Mouse (Mus musculus) olfactory bulb, adult 2 months (tissue): ENCODE results near the gene Calb2.

Experiments
- CTCF ChIP-seq: fragments of 200-500 bp; IDR thresholded peaks from 2 replicates; pipeline ENCODE4 v1.5.1; 2012; ENCODE audit warnings: low read depth, mild to moderate bottlenecking, low read length, moderate library complexity; ENCODE audit not compliant: insufficient read depth
- POLR2A ChIP-seq: fragments of 200-500 bp; IDR thresholded peaks from 2 replicates; pipeline ENCODE4 v1.6.1; 2012; ENCODE audit warnings: mild to moderate bottlenecking, low read depth, low read length, moderate library complexity; ENCODE audit not compliant: insufficient read depth

GRCm38 (mm10) chr8:110091869-110092268 is 76.1 kb downstream of the Calb2 start:
- TF ChIP-seq CTCF = no peak
- TF ChIP-seq POLR2A = no peak
